Mouse (Mus musculus) urinary bladder, adult 18-20 months (tissue): ENCODE results near the gene Psmc2.

Source experiments
- DNase-seq, 2 experiments: peaks; one replicate each; pipeline ENCODE4 v3.0.0; 2022; ENCODE audit warnings: low spot score in 2 of 2, mixed read lengths in 2 of 2

Gene Psmc2

DNA sequence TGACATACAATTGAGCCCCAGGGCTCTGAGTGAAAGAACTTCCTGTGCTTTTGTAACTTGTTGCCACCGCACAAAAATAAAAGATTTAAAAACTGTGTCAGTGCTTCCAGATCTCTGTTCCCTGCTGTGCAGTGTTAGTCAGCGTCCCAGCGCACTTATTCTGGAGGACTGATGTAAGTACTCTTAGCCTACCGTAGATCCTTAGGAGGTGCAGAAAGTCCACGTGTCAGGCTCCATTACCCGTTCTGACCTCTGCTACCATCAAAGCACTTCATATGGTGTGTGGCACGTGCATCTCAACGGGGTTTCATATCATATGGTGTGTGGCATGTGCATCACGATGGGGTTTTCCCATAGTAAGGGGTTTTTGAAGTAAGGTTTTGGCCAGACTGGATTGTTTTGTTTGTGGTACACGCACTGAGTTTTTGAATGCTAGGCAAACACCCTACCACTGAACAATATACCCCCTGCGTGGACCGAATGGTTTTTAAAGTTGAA is 18.7 kb downstream of the Psmc2 start:
- no peak for DNase-seq

- DNase-seq = no peak
Measured at GRCm38 (mm10) chr5:21804837-21805236, 19.8 kb downstream of the Psmc2 start.

DNA sequence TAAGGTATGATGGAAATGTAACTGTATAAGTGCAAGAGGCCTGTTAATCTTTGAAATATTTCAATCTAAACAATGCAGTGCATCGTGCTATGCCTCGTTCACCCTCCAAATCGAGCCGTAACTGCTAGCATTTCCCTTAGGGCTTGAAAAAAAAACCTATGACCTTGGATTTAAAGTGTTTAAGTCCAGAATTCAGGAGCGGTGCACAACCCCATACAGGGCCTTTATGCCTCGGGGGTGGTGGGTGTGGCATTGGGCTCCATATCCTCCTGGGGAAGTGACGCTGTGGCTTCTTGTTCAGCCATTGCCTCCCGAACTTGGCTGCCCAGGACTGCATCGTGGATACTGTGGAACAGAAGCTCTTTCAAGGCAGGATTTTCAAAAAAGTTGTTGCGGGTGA is 25.8 kb downstream of the Psmc2 start:
- no peak for DNase-seq

- DNase-seq = no peak
Measured at GRCm38 (mm10) chr5:21813994-21814393, 28.9 kb downstream of the Psmc2 start.

DNA sequence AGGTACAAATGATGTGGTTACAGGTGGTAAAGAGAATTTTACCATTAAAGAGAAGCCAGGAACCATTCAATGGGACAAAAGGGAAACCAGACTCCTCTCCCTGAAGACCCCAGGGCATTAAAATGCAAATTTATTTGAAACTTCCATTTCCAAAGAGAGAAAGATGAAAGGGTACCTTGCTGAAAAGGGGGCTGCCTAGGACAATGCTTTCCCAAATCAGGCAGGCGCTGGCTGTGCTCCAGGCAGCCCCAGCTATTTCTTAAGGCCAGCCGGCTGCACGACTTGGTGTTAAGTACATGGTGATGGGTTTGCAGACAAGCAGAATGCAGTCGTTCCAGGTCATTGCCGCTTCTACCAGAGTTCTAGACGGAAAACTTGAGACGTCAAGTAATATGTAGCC is 41.3 kb downstream of the Psmc2 start:
- no peak for DNase-seq

DNA sequence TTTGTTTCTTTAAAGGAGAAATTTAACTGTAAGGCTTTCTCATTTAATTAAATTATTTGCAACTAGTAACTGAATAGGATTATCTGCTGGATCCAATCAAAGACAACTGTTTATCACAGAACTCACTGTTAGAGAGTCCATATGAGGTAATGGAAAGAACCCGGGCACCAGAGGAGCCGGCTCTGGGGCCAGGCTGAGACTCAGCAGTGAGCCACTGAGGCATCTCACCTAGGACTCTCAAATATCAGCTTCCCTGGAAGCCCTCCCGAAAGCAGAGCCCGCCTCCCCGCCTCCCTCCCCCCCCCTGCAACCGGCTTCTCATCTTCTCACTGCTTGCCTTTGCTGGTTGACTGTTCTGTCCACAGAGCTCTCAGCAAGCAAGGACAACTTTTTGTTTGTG is 42.6 kb downstream of the Psmc2 start:
- no peak for DNase-seq

- no peak for DNase-seq
Measured at GRCm38 (mm10) chr5:21828855-21829254, 43.8 kb downstream of the Psmc2 start.

DNA sequence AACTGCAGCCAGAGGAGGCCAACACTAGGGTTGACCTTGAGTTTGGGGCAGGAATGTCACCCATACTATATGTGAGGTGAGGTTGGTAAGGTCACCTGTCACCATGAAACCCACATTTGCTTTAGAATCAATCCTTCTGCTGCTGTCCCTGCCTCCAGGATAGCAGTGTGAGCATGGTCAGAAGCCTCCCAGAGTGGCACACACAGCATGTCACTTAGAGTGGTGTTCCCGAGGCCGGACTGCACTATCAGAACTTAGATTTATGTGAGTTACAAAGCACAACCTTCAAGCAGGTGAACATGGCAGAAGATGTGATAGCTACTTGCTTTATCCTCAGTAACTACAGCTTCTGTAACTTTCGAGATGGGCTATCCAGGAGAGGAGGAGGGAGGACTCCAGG is 46.7 kb downstream of the Psmc2 start:
- DNase-seq = no peak

DNA sequence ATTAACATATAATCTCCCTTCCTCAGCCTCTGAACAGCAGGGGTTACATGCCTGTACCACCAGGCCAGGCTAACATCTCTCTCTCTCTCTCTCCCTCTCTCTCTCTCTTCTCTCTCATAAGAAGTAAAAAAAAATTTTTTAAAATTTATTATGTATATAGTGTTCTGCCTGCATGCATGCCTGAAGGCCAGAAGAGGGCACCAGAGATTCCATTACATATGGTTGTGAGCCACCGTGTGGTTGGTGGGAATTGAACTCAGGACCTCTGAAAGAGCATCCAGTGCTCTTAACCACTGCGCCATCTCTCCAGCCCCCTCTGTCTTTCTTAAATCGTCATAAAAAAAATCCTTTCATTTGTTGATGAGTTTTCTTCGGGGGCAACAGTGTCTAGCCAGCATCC is 59.6 kb downstream of the Psmc2 start:
- DNase-seq = no peak

GRCm38 (mm10) chr5:21846616-21847290 is 61.7 kb downstream of the Psmc2 start:
- no peak for DNase-seq

DNA sequence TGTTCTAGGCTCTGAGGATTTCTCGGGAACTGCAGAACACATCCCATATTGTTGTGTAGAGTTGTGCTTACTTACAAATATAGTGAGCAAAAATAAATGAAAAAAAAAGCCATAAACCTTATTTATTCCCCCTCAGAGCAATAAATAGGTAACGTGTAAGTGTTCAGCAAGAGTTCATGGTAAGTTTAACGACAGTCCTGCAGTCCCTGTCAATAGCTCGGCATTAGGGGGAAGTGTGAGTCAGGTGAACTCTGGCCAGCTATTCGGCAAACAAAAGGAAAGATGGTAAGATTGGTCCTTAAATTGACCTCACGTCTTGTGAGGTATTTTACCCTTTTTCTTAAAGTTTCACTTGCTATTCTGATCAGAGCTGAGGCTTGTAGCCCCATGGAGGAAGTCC is 62.4 kb downstream of the Psmc2 start:
- peak in 1 of 2 experiments; percentile 18 for DNase-seq

DNA sequence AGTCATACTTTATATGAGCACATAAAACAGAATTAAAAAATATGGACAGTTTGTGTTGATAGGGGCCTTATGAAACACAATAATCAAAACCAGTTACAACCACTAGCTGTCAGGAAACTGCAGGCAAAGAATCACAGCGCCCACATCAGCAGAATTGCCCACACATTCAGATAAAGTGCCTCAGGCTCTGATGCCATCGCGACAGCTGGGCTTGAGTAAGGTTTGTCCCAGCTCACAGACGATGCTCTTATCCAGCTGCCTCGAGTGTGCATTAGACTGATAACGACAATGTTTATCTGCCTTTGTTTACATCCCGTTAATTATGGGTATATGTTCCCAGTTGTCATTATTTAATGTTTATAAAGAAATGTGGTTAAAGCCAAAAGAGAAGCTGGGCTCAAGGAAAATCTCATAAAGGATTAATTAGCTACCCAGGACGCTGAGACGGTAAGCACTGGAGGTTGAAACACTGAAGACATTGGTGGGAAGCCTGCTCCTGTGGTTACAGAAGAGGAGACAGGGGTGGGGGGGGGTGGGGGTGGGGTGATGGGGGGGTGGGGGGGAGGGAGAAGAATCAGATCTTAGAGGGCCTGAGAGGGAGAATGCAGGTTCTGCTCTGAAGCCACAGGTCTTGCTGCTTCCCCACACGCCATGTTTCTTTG is 66.7 kb downstream of the Psmc2 start:
- DNase-seq = no peak
